Mouse (Mus musculus) yolk sac, embryonic 10.5 days (tissue): ENCODE data around the gene Tango2.

Experiments used
- DNase-seq: peaks from one replicate; pipeline ENCODE4 v3.0.0-alpha.2; 2017; ENCODE audit warnings: low spot score

The Tango2 gene

DNA sequence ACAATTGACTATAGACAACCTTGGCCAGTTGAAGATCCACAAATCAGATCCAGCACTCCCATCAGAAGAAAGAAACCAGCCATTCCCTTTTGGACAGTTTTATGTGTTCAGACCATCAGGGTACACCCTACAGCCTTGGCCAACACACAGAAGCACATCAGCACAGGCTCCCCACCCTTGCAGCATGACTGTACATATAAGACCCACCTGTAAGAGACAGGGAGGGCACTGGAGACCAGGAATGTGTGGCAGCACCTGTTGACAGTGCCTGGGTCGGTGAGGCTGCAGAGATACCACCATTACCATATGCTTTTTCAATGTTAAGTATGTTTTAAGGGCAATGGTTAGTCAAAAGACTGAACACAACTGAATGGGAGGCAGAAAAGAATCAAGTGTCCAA lies 94.0 kb downstream of the Tango2 start:
- DNase-seq, result no peak

DNA sequence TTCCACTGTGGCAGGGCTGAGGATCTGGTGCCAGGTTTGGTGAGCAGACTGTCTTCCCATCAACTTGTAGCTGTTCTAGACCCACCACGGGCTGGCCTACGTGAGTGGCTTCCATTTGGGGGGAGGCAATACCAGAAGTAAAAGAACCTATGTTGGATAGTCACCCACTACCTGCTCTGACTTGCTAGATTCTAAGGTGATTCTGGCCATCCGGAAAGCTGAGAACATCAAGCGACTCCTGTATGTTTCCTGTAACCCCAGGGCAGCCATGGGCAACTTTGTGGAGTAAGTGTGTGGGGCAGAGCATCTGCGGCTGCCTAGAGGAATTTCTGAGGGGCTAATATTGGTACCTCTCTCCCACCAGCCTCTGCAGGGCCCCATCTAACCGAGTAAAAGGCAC lies 95.2 kb downstream of the Tango2 start:
- no peak for DNase-seq

DNA sequence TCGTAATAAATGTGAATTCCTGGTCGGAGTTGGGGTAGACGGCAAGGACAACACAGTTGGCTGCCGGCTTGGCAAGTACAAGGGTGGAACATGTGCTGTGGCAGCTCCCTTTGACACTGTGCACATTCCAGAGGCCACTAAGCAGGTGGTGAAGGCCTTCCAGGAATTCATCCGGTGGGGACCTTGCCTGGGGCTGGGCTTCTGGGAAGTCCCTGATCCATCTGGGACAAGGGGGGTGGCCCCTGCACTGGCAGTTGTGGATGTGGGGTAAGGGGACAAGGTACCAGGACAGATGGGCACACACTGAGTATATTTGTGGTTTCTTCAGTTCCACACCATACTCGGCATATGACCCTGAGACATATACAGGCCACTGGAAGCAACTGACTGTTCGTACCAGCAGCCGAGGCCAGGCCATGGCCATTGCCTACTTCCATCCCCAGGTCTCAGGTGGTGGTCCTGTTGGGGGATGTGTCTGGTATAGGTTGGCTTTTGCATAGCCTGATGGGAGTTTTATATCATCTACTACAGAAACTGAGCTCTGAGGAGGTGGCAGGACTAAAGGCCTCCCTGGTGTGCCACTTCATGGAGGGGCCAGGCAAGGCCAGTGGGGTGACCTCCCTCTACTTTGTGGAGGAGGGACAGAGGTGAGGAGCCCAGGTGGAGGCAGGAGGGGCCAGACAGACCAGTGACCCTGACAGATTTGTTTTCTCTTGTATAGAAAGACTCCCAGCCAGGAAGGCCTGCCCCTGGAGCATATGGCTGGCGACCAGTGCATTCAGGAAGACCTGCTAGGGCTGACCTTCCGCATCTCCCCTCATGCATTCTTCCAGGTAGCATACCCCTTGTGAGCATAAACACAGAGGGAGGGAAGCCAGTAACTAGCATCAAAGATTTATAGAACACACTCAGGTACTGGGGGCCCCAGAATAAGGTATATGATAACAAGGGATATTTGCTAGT lies 96.8 kb downstream of the Tango2 start:
- peak; percentile 49 for DNase-seq
